Mouse (Mus musculus) hindbrain, embryonic 10.5 days (tissue): Measurements from ENCODE around the gene Clcn6. TPM values are rescaled to one million over a fixed set of nuclear protein-coding genes. Genes with fewer than 3 reads are reported as not detected.
A peak's percentile ranks its signal among the peaks of the same experiment; 100 is the strongest.

Source experiments
- DNase-seq: peaks from one replicate; pipeline ENCODE4 v3.0.0-alpha.2; 2017; ENCODE audit warnings: low spot score
- H3K27ac ChIP-seq: fragments of 300-500 bp; sonication (generic); 2 replicates; pipeline ENCODE4 v1.5.1; 2016; ENCODE audit warnings: mild to moderate bottlenecking, moderate library complexity
- H3K27me3 ChIP-seq: fragments of 300-500 bp; sonication (generic); 2 replicates; pipeline ENCODE4 v1.6.1; 2016; ENCODE audit warnings: mild to moderate bottlenecking; ENCODE audit not compliant: poor library complexity, insufficient read depth, severe bottlenecking
- H3K36me3 ChIP-seq: fragments of 300-500 bp; sonication (generic); 2 replicates; pipeline ENCODE4 v1.6.1; 2016; ENCODE audit warnings: mild to moderate bottlenecking, moderate library complexity
- H3K4me1 ChIP-seq: fragments of 300-500 bp; sonication (generic); replicated peaks from 2 replicates; pipeline ENCODE4 v1.6.1; 2016; ENCODE audit warnings: mild to moderate bottlenecking
- H3K4me3 ChIP-seq: fragments of 300-500 bp; sonication (generic); 2 replicates; pipeline ENCODE4 v1.5.1; 2016; ENCODE audit warnings: mild to moderate bottlenecking, moderate library complexity
- H3K9me3 ChIP-seq: fragments of 300-500 bp; sonication (generic); 2 replicates; pipeline ENCODE4 v1.6.1; 2016; ENCODE audit warnings: mild to moderate bottlenecking, moderate library complexity
- WGBS: fragments of 180-500 bp; shearing (Covaris S2); methylation state at CpG from one replicate; pipeline ENCODE4 v1.1.7; 2016; 5-methylcytosine and 5-hydroxymethylcytosine counted together
- polyA plus RNA-seq: library from polyadenylated mRNA; unstranded; fragments of >200 nt; fragmentation: Nextera tagmentation; extraction: Ambion mirVana; gene quantifications from 2 replicates; pipeline ENCODE4 v1.2.1, GENCODE M21; 2016

Gene Clcn6
- polyA plus RNA-seq, 1 experiment from 2014 or later: 17.8 TPM

- no peak for DNase-seq
- Histone ChIP-seq H3K9me3 (no peaks in the 10 kb centered on the region), H3K27ac (no peak overlapping the region; the same call in 1 of the 2 replicates), H3K36me3 (peaks cover 100% of the 10 kb centered on the region), H3K4me3 (no peak overlapping the region), H3K4me1 (0 out of 2 replicates have a peak, but pooled peaks cover 3% of the 10 kb centered on the region), H3K27me3 (no peaks in the 10 kb centered on the region)
- WGBS: 70% methylated on average over 2 of the region's 2 CpGs
These were observed 20.2 kb downstream of the Clcn6 start for GRCm38 (mm10) chr4:148018410-148018809.

- WGBS: 77% methylated on average over 3 of the region's 3 CpGs
- no peak overlapping the region for H3K4me3 ChIP-seq
- DNase-seq: no peak
- peaks cover 100% of the 10 kb centered on the region for H3K36me3 ChIP-seq
- 0 out of 2 replicates have a peak, but pooled peaks cover 3% of the 10 kb centered on the region for H3K4me1 ChIP-seq
- no peaks in the 10 kb centered on the region for H3K9me3 ChIP-seq
- no peak overlapping the region for H3K27ac ChIP-seq
- H3K27me3 ChIP-seq: no peaks in the 10 kb centered on the region
These were observed 21.6 kb downstream of the Clcn6 start for GRCm38 (mm10) chr4:148016981-148017380.

- no peak for DNase-seq
- no peak overlapping the region for H3K27ac ChIP-seq
- H3K4me1 ChIP-seq: 0 out of 2 replicates have a peak, but pooled peaks cover 6% of the 10 kb centered on the region
- no peaks in the 10 kb centered on the region for H3K27me3 ChIP-seq
- WGBS: 84% methylated on average over 10 of the region's 10 CpGs
- H3K9me3 ChIP-seq: no peaks in the 10 kb centered on the region
- H3K36me3 ChIP-seq: peaks cover 100% of the 10 kb centered on the region
- H3K4me3 ChIP-seq: no peak overlapping the region
These were observed 23.2 kb downstream of the Clcn6 start for GRCm38 (mm10) chr4:148015418-148015817.

- 95% methylated on average over 4 of the region's 4 CpGs for WGBS
- no peaks in the 10 kb centered on the region for H3K9me3 ChIP-seq
- H3K27me3 ChIP-seq: no peaks in the 10 kb centered on the region
- H3K27ac ChIP-seq: no peak overlapping the region
- H3K36me3 ChIP-seq: peaks cover 100% of the 10 kb centered on the region
- DNase-seq: no peak
- H3K4me1 ChIP-seq: 0 out of 2 replicates have a peak, but pooled peaks cover 3% of the 10 kb centered on the region
- H3K4me3 ChIP-seq: no peak overlapping the region
These were observed 26.4 kb downstream of the Clcn6 start for GRCm38 (mm10) chr4:148012216-148012615.

- Histone ChIP-seq H3K27me3 (no peaks in the 10 kb centered on the region), H3K27ac (no peak overlapping the region), H3K4me1 (0 out of 2 replicates have a peak, but pooled peaks cover 3% of the 10 kb centered on the region), H3K36me3 (peaks cover 100% of the 10 kb centered on the region), H3K9me3 (no peaks in the 10 kb centered on the region), H3K4me3 (no peak overlapping the region)
- 66% methylated on average over 3 of the region's 3 CpGs for WGBS
- DNase-seq: no peak
These were observed 27.3 kb downstream of the Clcn6 start for GRCm38 (mm10) chr4:148011332-148011731.

- no peaks in the 10 kb centered on the region for H3K9me3 ChIP-seq
- DNase-seq: no peak
- WGBS: 88% methylated on average over 2 of the region's 2 CpGs
- H3K27me3 ChIP-seq: no peaks in the 10 kb centered on the region
- H3K4me1 ChIP-seq: 0 out of 2 replicates have a peak, but pooled peaks cover 3% of the 10 kb centered on the region
- H3K36me3 ChIP-seq: peaks cover 100% of the 10 kb centered on the region
- H3K4me3 ChIP-seq: no peak overlapping the region
- no peak overlapping the region for H3K27ac ChIP-seq
These were observed 29.0 kb downstream of the Clcn6 start for GRCm38 (mm10) chr4:148009641-148010040.

- 79% methylated on average over 4 of the region's 4 CpGs for WGBS
- Histone ChIP-seq H3K9me3 (no peaks in the 10 kb centered on the region), H3K4me1 (0 out of 2 replicates have a peak, but pooled peaks cover 3% of the 10 kb centered on the region), H3K27ac (no peak overlapping the region), H3K4me3 (no peak overlapping the region), H3K27me3 (no peaks in the 10 kb centered on the region), H3K36me3 (peaks cover 99% of the 10 kb centered on the region)
- DNase-seq: no peak
These were observed 30.2 kb downstream of the Clcn6 start for GRCm38 (mm10) chr4:148008412-148008811.

- peaks cover 13% of the 10 kb centered on the region for H3K4me1 ChIP-seq
- H3K4me3 ChIP-seq: no peak overlapping the region
- H3K9me3 ChIP-seq: no peaks in the 10 kb centered on the region
- no peak overlapping the region for H3K27ac ChIP-seq
- peaks cover 62% of the 10 kb centered on the region for H3K36me3 ChIP-seq
- H3K27me3 ChIP-seq: no peaks in the 10 kb centered on the region
- DNase-seq: no peak
- WGBS: 88% methylated on average over 7 of the region's 7 CpGs
These were observed 34.3 kb downstream of the Clcn6 start for GRCm38 (mm10) chr4:148004361-148004760.

GRCm38 (mm10) chr4:148001866-148002265 is 36.8 kb downstream of the Clcn6 start:
- no peaks in the 10 kb centered on the region for H3K27me3 ChIP-seq
- peaks cover 37% of the 10 kb centered on the region for H3K36me3 ChIP-seq
- H3K27ac ChIP-seq: no peak overlapping the region
- H3K4me1 ChIP-seq: peaks cover 13% of the 10 kb centered on the region
- no peak for DNase-seq
- H3K9me3 ChIP-seq: no peaks in the 10 kb centered on the region
- no peak overlapping the region for H3K4me3 ChIP-seq
- WGBS: 49% methylated on average over 8 of the region's 8 CpGs

- WGBS: 81% methylated on average over 17 of the region's 17 CpGs
- H3K27me3 ChIP-seq: no peaks in the 10 kb centered on the region
- H3K4me1 ChIP-seq: peaks cover 13% of the 10 kb centered on the region
- peaks cover 30% of the 10 kb centered on the region for H3K36me3 ChIP-seq
- DNase-seq: no peak
- no peaks in the 10 kb centered on the region for H3K9me3 ChIP-seq
- no peak overlapping the region for H3K4me3 ChIP-seq
- H3K27ac ChIP-seq: peak overlapping the region; percentile 54; the same call in 1 of the 2 replicates
These were observed 37.4 kb downstream of the Clcn6 start for GRCm38 (mm10) chr4:148001013-148001789.

GRCm38 (mm10) chr4:148000202-148000772 is 38.3 kb downstream of the Clcn6 start, which contains the start of gene Nppa:
Nppa (plus strand) TSS chr4:148000722.
- Histone ChIP-seq H3K27me3 (no peaks in the 10 kb centered on the region), H3K4me1 (peaks cover 13% of the 10 kb centered on the region), H3K27ac (peak within 1 kb of the TSS; percentile 54; the same call in 1 of the 2 replicates), H3K4me3 (no peak within 1 kb of the TSS), H3K36me3 (peaks cover 21% of the 10 kb centered on the region), H3K9me3 (no peaks in the 10 kb centered on the region)
- WGBS: 51% methylated on average over 12 of the region's 12 CpGs
- no peak for DNase-seq

GRCm38 (mm10) chr4:147995311-147995710 is 43.3 kb downstream of the Clcn6 start:
- Histone ChIP-seq H3K36me3 (no peaks in the 10 kb centered on the region), H3K27me3 (no peaks in the 10 kb centered on the region), H3K9me3 (no peaks in the 10 kb centered on the region), H3K4me3 (no peak overlapping the region), H3K4me1 (peaks cover 3% of the 10 kb centered on the region), H3K27ac (no peak overlapping the region)
- WGBS: 87% methylated on average over 3 of the region's 3 CpGs
- no peak for DNase-seq

GRCm38 (mm10) chr4:147993571-147994095 is 45.0 kb downstream of the Clcn6 start:
- Histone ChIP-seq H3K27ac (no peak overlapping the region), H3K9me3 (no peaks in the 10 kb centered on the region), H3K36me3 (no peaks in the 10 kb centered on the region), H3K4me1 (no peaks in the 10 kb centered on the region), H3K27me3 (no peaks in the 10 kb centered on the region), H3K4me3 (no peak overlapping the region)
- 70% methylated on average over 7 of the region's 7 CpGs for WGBS
- DNase-seq: no peak
